Mouse (Mus musculus): ENCODE data around the gene Mindy4b-ps. TPM values are rescaled to one million over a fixed set of nuclear protein-coding genes. Genes with fewer than 3 reads are reported as not detected.
"Not testable (repeated sequence)": the region's sequence is repeated elsewhere in the genome, so short reads cannot be mapped to it uniquely, and the experiment has no call there.

Mindy4b-ps gene
- 0.32 and 0.40 TPM in 2 replicates for polyA plus RNA-seq (2014; fragmentation: Nextera tagmentation; extraction: Ambion mirVana)

GRCm38 (mm10) chr3:58822211-58822610 lies at the start of gene Mindy4b-ps:
TSS of gene Mindy4b-ps (minus strand) at chr3:58822311.
- Histone ChIP-seq H3K4me1 (ENCODE audit: control insufficient read depth in 2 of 2, insufficient read depth in 2 of 2, low read length in 2 of 2) (no peaks in the 10 kb centered on the region), H3K27me3 (ENCODE audit: control insufficient read depth, insufficient read depth, low read length) (no peaks in the 10 kb centered on the region), H3K36me3 (ENCODE audit: control insufficient read depth, insufficient read depth, low read length) (no peaks in the 10 kb centered on the region), H3K4me3 (ENCODE audit: control insufficient read depth in 1 of 2, insufficient read depth in 1 of 2, low read depth in 1 of 2, low read length in 2 of 2) (no peak within 1 kb of the TSS), H3K9me3 (ENCODE audit: control insufficient read depth, low read length) (no peaks in the 10 kb centered on the region), H3K4me2 (ENCODE audit: low read length) (no peak within 1 kb of the TSS), H3K27ac (replicated peaks in 1 of 2; ENCODE audit: control insufficient read depth in 1 of 2, insufficient read depth in 1 of 2, low read depth in 2 of 2, low read length in 2 of 2) (no peak within 1 kb of the TSS), H3K9ac (ENCODE audit: low read length) (no peak within 1 kb of the TSS)
- no peak for ATAC-seq (ENCODE audit: insufficient number of reproducible peaks, insufficient read depth, low FRiP score, low read depth)
- 53% methylated on average over 4 of the region's 4 CpGs for WGBS

- not testable (repeated sequence) for H3K27ac ChIP-seq (replicated peaks in 1 of 2; ENCODE audit: control insufficient read depth in 1 of 2, insufficient read depth in 1 of 2, low read depth in 2 of 2, low read length in 2 of 2); H3K4me2 ChIP-seq (ENCODE audit: low read length); H3K4me1 ChIP-seq (ENCODE audit: control insufficient read depth in 2 of 2, insufficient read depth in 2 of 2, low read length in 2 of 2); H3K36me3 ChIP-seq (ENCODE audit: control insufficient read depth, insufficient read depth, low read length); ATAC-seq (ENCODE audit: insufficient number of reproducible peaks, insufficient read depth, low FRiP score, low read depth); H3K9me3 ChIP-seq (ENCODE audit: control insufficient read depth, low read length); H3K9ac ChIP-seq (ENCODE audit: low read length); H3K4me3 ChIP-seq (ENCODE audit: control insufficient read depth in 1 of 2, insufficient read depth in 1 of 2, low read depth in 1 of 2, low read length in 2 of 2); H3K27me3 ChIP-seq (ENCODE audit: control insufficient read depth, insufficient read depth, low read length)
- WGBS, result 80% methylated on average over 2 of the region's 2 CpGs
These were observed 49.8 kb upstream of the Mindy4b-ps start for GRCm38 (mm10) chr3:58871882-58872281.

GRCm38 (mm10) chr3:58865690-58866089 lies 43.6 kb upstream of the Mindy4b-ps start:
- WGBS, result 35% methylated on average over 7 of the region's 7 CpGs
- peaks cover 2 to 4% of the 10 kb centered on the region in 2 experiments; a peak in 3 of 4 replicates for H3K4me1 ChIP-seq (ENCODE audit: control insufficient read depth in 2 of 2, insufficient read depth in 2 of 2, low read length in 2 of 2)
- no peak overlapping the region for H3K27ac ChIP-seq (replicated peaks in 1 of 2; ENCODE audit: control insufficient read depth in 1 of 2, insufficient read depth in 1 of 2, low read depth in 2 of 2, low read length in 2 of 2)
- no peak overlapping the region for H3K4me2 ChIP-seq (ENCODE audit: low read length)
- H3K27me3 ChIP-seq (ENCODE audit: control insufficient read depth, insufficient read depth, low read length), result no peaks in the 10 kb centered on the region
- H3K9ac ChIP-seq (ENCODE audit: low read length), result no peak overlapping the region
- no peak overlapping the region for H3K4me3 ChIP-seq (ENCODE audit: control insufficient read depth in 1 of 2, insufficient read depth in 1 of 2, low read depth in 1 of 2, low read length in 2 of 2)
- no peaks in the 10 kb centered on the region for H3K36me3 ChIP-seq (ENCODE audit: control insufficient read depth, insufficient read depth, low read length)
- no peak for ATAC-seq (ENCODE audit: insufficient number of reproducible peaks, insufficient read depth, low FRiP score, low read depth)
- H3K9me3 ChIP-seq (ENCODE audit: control insufficient read depth, low read length), result no peaks in the 10 kb centered on the region

GRCm38 (mm10) chr3:58862976-58863375 lies 40.9 kb upstream of the Mindy4b-ps start:
- Histone ChIP-seq H3K9ac (ENCODE audit: low read length) (no peak overlapping the region), H3K36me3 (ENCODE audit: control insufficient read depth, insufficient read depth, low read length) (no peaks in the 10 kb centered on the region), H3K9me3 (ENCODE audit: control insufficient read depth, low read length) (no peaks in the 10 kb centered on the region), H3K27me3 (ENCODE audit: control insufficient read depth, insufficient read depth, low read length) (no peaks in the 10 kb centered on the region), H3K4me3 (ENCODE audit: control insufficient read depth in 1 of 2, insufficient read depth in 1 of 2, low read depth in 1 of 2, low read length in 2 of 2) (no peak overlapping the region), H3K27ac (replicated peaks in 1 of 2; ENCODE audit: control insufficient read depth in 1 of 2, insufficient read depth in 1 of 2, low read depth in 2 of 2, low read length in 2 of 2) (no peak overlapping the region), H3K4me1 (ENCODE audit: control insufficient read depth in 2 of 2, insufficient read depth in 2 of 2, low read length in 2 of 2) (peaks cover 2 to 4% of the 10 kb centered on the region in 2 experiments; a peak in 3 of 4 replicates), H3K4me2 (ENCODE audit: low read length) (no peak overlapping the region)
- WGBS, result 53% methylated on average over 2 of the region's 2 CpGs
- no peak for ATAC-seq (ENCODE audit: insufficient number of reproducible peaks, insufficient read depth, low FRiP score, low read depth)

GRCm38 (mm10) chr3:58843415-58843814 lies 21.3 kb upstream of the Mindy4b-ps start:
- H3K9ac ChIP-seq (ENCODE audit: low read length), result no peak overlapping the region
- H3K4me2 ChIP-seq (ENCODE audit: low read length), result no peak overlapping the region
- no peaks in the 10 kb centered on the region for H3K36me3 ChIP-seq (ENCODE audit: control insufficient read depth, insufficient read depth, low read length)
- no peak overlapping the region for H3K27ac ChIP-seq (replicated peaks in 1 of 2; ENCODE audit: control insufficient read depth in 1 of 2, insufficient read depth in 1 of 2, low read depth in 2 of 2, low read length in 2 of 2)
- H3K9me3 ChIP-seq (ENCODE audit: control insufficient read depth, low read length), result no peaks in the 10 kb centered on the region
- WGBS, result 48% methylated on average over 1 of the region's 1 CpGs
- ATAC-seq (ENCODE audit: insufficient number of reproducible peaks, insufficient read depth, low FRiP score, low read depth), result no peak
- no peaks in the 10 kb centered on the region for H3K27me3 ChIP-seq (ENCODE audit: control insufficient read depth, insufficient read depth, low read length)
- no peak overlapping the region for H3K4me3 ChIP-seq (ENCODE audit: control insufficient read depth in 1 of 2, insufficient read depth in 1 of 2, low read depth in 1 of 2, low read length in 2 of 2)
- H3K4me1 ChIP-seq (ENCODE audit: control insufficient read depth in 2 of 2, insufficient read depth in 2 of 2, low read length in 2 of 2), result no peaks in the 10 kb centered on the region

- H3K4me3 ChIP-seq (ENCODE audit: control insufficient read depth in 1 of 2, insufficient read depth in 1 of 2, low read depth in 1 of 2, low read length in 2 of 2), result no peak overlapping the region
- ATAC-seq (ENCODE audit: insufficient number of reproducible peaks, insufficient read depth, low FRiP score, low read depth), result no peak
- H3K36me3 ChIP-seq (ENCODE audit: control insufficient read depth, insufficient read depth, low read length), result no peaks in the 10 kb centered on the region
- 81% methylated on average over 5 of the region's 5 CpGs for WGBS
- no peak overlapping the region for H3K4me2 ChIP-seq (ENCODE audit: low read length)
- H3K9ac ChIP-seq (ENCODE audit: low read length), result no peak overlapping the region
- H3K4me1 ChIP-seq (ENCODE audit: control insufficient read depth in 2 of 2, insufficient read depth in 2 of 2, low read length in 2 of 2), result no peaks in the 10 kb centered on the region
- no peaks in the 10 kb centered on the region for H3K27me3 ChIP-seq (ENCODE audit: control insufficient read depth, insufficient read depth, low read length)
- H3K27ac ChIP-seq (replicated peaks in 1 of 2; ENCODE audit: control insufficient read depth in 1 of 2, insufficient read depth in 1 of 2, low read depth in 2 of 2, low read length in 2 of 2), result no peak overlapping the region
- no peaks in the 10 kb centered on the region for H3K9me3 ChIP-seq (ENCODE audit: control insufficient read depth, low read length)
These were observed 11.5 kb upstream of the Mindy4b-ps start for GRCm38 (mm10) chr3:58833442-58834160.

GRCm38 (mm10) chr3:58832888-58833287 lies 10.8 kb upstream of the Mindy4b-ps start:
- H3K4me2 ChIP-seq (ENCODE audit: low read length), result no peak overlapping the region
- H3K9me3 ChIP-seq (ENCODE audit: control insufficient read depth, low read length), result no peaks in the 10 kb centered on the region
- no peaks in the 10 kb centered on the region for H3K36me3 ChIP-seq (ENCODE audit: control insufficient read depth, insufficient read depth, low read length)
- no peak overlapping the region for H3K9ac ChIP-seq (ENCODE audit: low read length)
- H3K27me3 ChIP-seq (ENCODE audit: control insufficient read depth, insufficient read depth, low read length), result no peaks in the 10 kb centered on the region
- no peak overlapping the region for H3K27ac ChIP-seq (replicated peaks in 1 of 2; ENCODE audit: control insufficient read depth in 1 of 2, insufficient read depth in 1 of 2, low read depth in 2 of 2, low read length in 2 of 2)
- 83% methylated on average over 2 of the region's 2 CpGs for WGBS
- no peaks in the 10 kb centered on the region for H3K4me1 ChIP-seq (ENCODE audit: control insufficient read depth in 2 of 2, insufficient read depth in 2 of 2, low read length in 2 of 2)
- no peak for ATAC-seq (ENCODE audit: insufficient number of reproducible peaks, insufficient read depth, low FRiP score, low read depth)
- H3K4me3 ChIP-seq (ENCODE audit: control insufficient read depth in 1 of 2, insufficient read depth in 1 of 2, low read depth in 1 of 2, low read length in 2 of 2), result no peak overlapping the region

- no peaks in the 10 kb centered on the region for H3K27me3 ChIP-seq (ENCODE audit: control insufficient read depth, insufficient read depth, low read length)
- H3K9me3 ChIP-seq (ENCODE audit: control insufficient read depth, low read length), result no peaks in the 10 kb centered on the region
- H3K4me2 ChIP-seq (ENCODE audit: low read length), result no peak overlapping the region
- H3K9ac ChIP-seq (ENCODE audit: low read length), result no peak overlapping the region
- 80% methylated on average over 5 of the region's 5 CpGs for WGBS
- H3K27ac ChIP-seq (replicated peaks in 1 of 2; ENCODE audit: control insufficient read depth in 1 of 2, insufficient read depth in 1 of 2, low read depth in 2 of 2, low read length in 2 of 2), result no peak overlapping the region
- no peaks in the 10 kb centered on the region for H3K4me1 ChIP-seq (ENCODE audit: control insufficient read depth in 2 of 2, insufficient read depth in 2 of 2, low read length in 2 of 2)
- no peak overlapping the region for H3K4me3 ChIP-seq (ENCODE audit: control insufficient read depth in 1 of 2, insufficient read depth in 1 of 2, low read depth in 1 of 2, low read length in 2 of 2)
- no peaks in the 10 kb centered on the region for H3K36me3 ChIP-seq (ENCODE audit: control insufficient read depth, insufficient read depth, low read length)
- no peak for ATAC-seq (ENCODE audit: insufficient number of reproducible peaks, insufficient read depth, low FRiP score, low read depth)
These were observed 9.5 kb upstream of the Mindy4b-ps start for GRCm38 (mm10) chr3:58831586-58831985.
